Mouse (Mus musculus): Measurements from ENCODE around the gene Ppp1cc.
A peak's percentile ranks its signal among the peaks of the same experiment; 100 is the strongest.
"Not testable (repeated sequence)": the region's sequence is repeated elsewhere in the genome, so short reads cannot be mapped to it uniquely, and the experiment has no call there.

Ppp1cc gene

DNA sequence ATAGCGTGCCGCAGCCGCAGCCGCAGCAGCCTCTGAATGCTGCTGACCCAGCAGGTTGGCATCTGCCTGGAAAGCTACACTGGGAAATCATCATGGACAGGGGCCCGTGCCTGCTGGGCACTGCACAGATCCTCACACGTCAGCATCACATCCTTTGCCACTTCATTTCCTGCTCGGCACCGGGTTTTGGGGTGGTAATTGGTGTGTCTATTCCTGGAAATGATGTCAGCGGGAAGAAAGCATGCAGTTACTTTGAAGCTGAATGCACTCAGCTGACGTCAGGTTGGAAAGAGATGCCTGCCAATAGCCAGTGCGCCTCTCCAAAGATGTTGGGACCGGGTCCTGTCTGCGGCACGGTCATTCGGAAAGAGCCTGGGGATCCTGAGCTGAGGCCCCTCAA lies 14.5 kb upstream of the Ppp1cc start:
- Histone ChIP-seq H3K4me1 (replicated peaks; ENCODE audit: low read depth, low read length) (peaks cover 57% of the 10 kb centered on the region), H3K27me3 (ENCODE audit: insufficient read depth, low read length) (no peaks in the 10 kb centered on the region), H3K4me3 (replicated peaks; ENCODE audit: low read length) (no peak overlapping the region), H3K9me3 (ENCODE audit: low read length) (no peaks in the 10 kb centered on the region), H3K36me3 (ENCODE audit: insufficient read depth, low read length) (no peaks in the 10 kb centered on the region)
- no peak for TF ChIP-seq POU5F1 (IDR thresholded peaks at IDR 0.05; ENCODE audit: borderline replicate concordance, low read length)

DNA sequence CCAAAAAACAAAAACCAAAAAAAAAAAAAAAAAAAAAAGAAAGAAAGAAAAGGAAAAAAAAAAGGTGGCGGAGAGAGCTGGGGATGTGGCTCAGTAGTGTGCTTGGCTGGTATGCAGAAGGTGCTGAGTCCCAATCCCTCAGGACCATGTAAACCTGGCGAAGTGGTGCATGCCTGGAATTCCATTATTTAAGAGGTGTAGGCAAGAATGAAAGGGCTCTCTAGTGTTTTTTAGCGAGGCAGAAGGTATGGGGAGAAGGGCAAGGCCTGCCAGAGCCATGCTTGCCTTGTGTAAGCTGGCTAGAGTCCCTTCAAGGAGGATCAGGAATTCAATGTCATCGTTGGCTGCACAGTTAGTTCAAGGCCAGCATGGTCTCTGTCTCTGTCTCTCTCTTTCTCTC lies 13.3 kb upstream of the Ppp1cc start:
- Histone ChIP-seq H3K27me3 (ENCODE audit: insufficient read depth, low read length) (no peaks in the 10 kb centered on the region), H3K9me3 (ENCODE audit: low read length) (no peaks in the 10 kb centered on the region), H3K4me1 (replicated peaks; ENCODE audit: low read depth, low read length) (peaks cover 63% of the 10 kb centered on the region), H3K4me3 (replicated peaks; ENCODE audit: low read length) (0 out of 2 replicates have a peak overlapping the region, but pooled peaks have one; percentile 71), H3K36me3 (ENCODE audit: insufficient read depth, low read length) (no peaks in the 10 kb centered on the region)
- TF ChIP-seq NANOG (IDR thresholded peaks at IDR 0.05; ENCODE audit: borderline replicate concordance, low read length) (no peak), CTCF (conservative IDR thresholded peaks at IDR 0.05; ENCODE audit: low read length) (no peak), POU5F1 (IDR thresholded peaks at IDR 0.05; ENCODE audit: borderline replicate concordance, low read length) (no peak)

DNA sequence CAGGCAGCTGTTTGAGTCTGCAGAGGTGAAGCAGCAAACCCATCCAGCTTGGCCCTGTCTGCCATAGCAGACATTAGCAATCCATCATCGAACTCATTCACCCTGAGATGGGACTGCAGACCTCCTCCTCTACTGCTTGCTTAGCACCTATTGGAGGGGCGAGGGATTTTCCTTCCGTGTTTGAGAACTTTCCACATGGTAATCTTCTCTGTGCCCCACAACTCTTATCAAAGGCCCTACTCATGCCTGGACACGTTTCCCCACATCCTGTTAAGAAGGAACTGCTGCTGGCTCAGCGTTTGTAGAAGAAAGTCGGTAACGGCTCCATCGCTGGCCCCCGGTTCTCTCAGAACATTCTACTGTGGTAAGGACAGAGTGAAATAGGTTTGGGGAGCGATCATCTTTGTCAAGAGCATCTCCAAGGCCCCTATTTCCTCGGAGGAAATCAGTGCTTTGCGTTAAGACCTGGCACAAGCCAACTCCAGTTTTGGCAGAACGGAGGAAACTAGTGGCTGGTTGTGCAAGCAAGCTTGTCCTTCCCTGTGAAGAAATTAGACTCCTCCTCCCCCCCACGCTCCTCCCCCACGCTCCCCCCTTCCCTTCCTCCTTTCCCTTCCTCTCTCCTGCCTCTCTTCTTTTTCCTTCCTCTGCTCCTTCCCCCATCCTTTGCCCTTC lies 12.6 kb upstream of the Ppp1cc start:
- no peaks in the 10 kb centered on the region for H3K9me3 ChIP-seq (ENCODE audit: low read length)
- TF ChIP-seq CTCF (conservative IDR thresholded peaks at IDR 0.05; ENCODE audit: low read length): no peak
- no peak for TF ChIP-seq POU5F1 (IDR thresholded peaks at IDR 0.05; ENCODE audit: borderline replicate concordance, low read length)
- TF ChIP-seq NANOG (IDR thresholded peaks at IDR 0.05; ENCODE audit: borderline replicate concordance, low read length): no peak
- peak overlapping the region; percentile 71 for H3K4me3 ChIP-seq (replicated peaks; ENCODE audit: low read length)
- peaks cover 70% of the 10 kb centered on the region for H3K4me1 ChIP-seq (replicated peaks; ENCODE audit: low read depth, low read length)
- no peaks in the 10 kb centered on the region for H3K27me3 ChIP-seq (ENCODE audit: insufficient read depth, low read length)
- H3K36me3 ChIP-seq (ENCODE audit: insufficient read depth, low read length): no peaks in the 10 kb centered on the region

DNA sequence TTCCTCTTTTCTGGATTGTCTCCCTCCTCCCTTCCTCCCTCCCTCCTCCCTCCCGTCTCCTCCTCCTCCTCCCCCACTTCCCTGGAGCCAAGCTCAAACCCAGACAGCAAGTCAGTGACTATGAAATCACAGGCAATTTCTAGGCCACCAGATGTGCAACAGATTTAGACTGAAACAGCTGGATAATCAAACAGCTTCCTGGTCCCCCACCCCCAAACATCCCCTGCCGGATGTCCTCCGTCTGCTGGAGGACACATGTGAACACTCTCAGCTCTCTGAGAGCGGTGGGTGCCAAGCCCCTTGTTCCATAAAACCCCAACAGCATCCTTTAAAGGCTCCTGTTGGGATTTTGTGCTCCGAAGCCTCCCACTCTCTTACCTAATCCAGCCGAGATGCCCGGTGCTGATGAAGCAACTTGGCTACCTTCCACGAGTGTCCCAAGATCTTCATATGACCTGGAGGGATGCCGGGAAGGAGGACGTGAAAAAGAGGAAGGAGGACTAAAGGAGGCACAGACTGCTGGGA lies 12.0 kb upstream of the Ppp1cc start:
- no peaks in the 10 kb centered on the region for H3K36me3 ChIP-seq (ENCODE audit: insufficient read depth, low read length)
- H3K4me3 ChIP-seq (replicated peaks; ENCODE audit: low read length): peak overlapping the region; percentile 63
- no peaks in the 10 kb centered on the region for H3K27me3 ChIP-seq (ENCODE audit: insufficient read depth, low read length)
- TF ChIP-seq POU5F1 (IDR thresholded peaks at IDR 0.05; ENCODE audit: borderline replicate concordance, low read length) (no peak), NANOG (IDR thresholded peaks at IDR 0.05; ENCODE audit: borderline replicate concordance, low read length) (no peak), CTCF (conservative IDR thresholded peaks at IDR 0.05; ENCODE audit: low read length) (no peak)
- H3K9me3 ChIP-seq (ENCODE audit: low read length): no peaks in the 10 kb centered on the region
- H3K4me1 ChIP-seq (replicated peaks; ENCODE audit: low read depth, low read length): peaks cover 76% of the 10 kb centered on the region

DNA sequence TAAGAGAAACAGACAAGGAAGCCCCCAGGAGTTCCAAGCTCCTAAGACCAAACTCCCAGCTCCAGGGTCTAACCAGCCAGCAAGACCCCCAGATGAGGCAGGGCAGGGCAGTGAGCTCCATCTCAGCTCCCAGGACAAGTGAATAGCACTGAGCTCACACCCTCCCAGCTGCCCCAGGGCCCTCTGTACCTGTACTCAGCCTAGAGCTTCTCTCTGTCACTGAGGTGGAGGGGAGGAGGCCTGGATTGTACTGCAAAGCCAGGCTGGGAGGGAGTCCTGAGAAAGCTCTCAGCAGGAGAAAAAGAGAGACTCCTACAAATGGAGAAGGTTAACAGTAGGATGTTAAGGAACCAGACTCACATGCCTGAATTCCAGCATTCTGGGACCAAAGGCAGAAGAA lies 11.5 kb upstream of the Ppp1cc start:
- no peak for TF ChIP-seq POU5F1 (IDR thresholded peaks at IDR 0.05; ENCODE audit: borderline replicate concordance, low read length)
- TF ChIP-seq NANOG (IDR thresholded peaks at IDR 0.05; ENCODE audit: borderline replicate concordance, low read length): no peak
- TF ChIP-seq CTCF (conservative IDR thresholded peaks at IDR 0.05; ENCODE audit: low read length): no peak

DNA sequence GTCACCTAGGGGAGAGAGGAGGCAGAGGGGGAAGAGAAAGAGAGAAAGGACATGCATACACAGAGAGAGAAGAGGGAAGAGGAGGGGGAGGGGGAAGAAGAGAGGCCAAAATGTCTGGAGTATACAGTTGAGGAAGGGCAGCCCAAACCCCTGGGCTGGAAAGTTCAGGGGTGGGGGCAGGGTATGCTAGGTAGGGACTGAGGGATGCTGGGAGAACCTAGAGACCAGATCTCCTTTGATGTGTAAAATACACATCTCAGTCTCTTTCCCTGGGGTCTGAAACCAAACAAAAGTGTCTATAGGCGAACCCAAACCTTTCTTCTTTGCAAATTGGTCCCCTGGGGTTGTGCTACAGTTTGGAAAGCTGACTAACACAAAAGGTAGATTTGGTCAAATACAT lies 10.0 kb upstream of the Ppp1cc start:
- Histone ChIP-seq H3K4me1 (replicated peaks; ENCODE audit: low read depth, low read length) (peaks cover 89% of the 10 kb centered on the region), H3K36me3 (ENCODE audit: insufficient read depth, low read length) (no peaks in the 10 kb centered on the region), H3K27me3 (ENCODE audit: insufficient read depth, low read length) (no peaks in the 10 kb centered on the region), H3K9me3 (ENCODE audit: low read length) (no peaks in the 10 kb centered on the region), H3K4me3 (replicated peaks; ENCODE audit: low read length) (no peak overlapping the region)
- TF ChIP-seq NANOG (IDR thresholded peaks at IDR 0.05; ENCODE audit: borderline replicate concordance, low read length): no peak

More for the DNA sequence above, 11.5 kb upstream of the Ppp1cc start:
- H3K27me3 ChIP-seq (ENCODE audit: insufficient read depth, low read length): no peaks in the 10 kb centered on the region
- H3K9me3 ChIP-seq (ENCODE audit: low read length): no peaks in the 10 kb centered on the region
- peak overlapping the region; percentile 63 for H3K4me3 ChIP-seq (replicated peaks; ENCODE audit: low read length)
- no peaks in the 10 kb centered on the region for H3K36me3 ChIP-seq (ENCODE audit: insufficient read depth, low read length)
- peaks cover 81% of the 10 kb centered on the region for H3K4me1 ChIP-seq (replicated peaks; ENCODE audit: low read depth, low read length)

DNA sequence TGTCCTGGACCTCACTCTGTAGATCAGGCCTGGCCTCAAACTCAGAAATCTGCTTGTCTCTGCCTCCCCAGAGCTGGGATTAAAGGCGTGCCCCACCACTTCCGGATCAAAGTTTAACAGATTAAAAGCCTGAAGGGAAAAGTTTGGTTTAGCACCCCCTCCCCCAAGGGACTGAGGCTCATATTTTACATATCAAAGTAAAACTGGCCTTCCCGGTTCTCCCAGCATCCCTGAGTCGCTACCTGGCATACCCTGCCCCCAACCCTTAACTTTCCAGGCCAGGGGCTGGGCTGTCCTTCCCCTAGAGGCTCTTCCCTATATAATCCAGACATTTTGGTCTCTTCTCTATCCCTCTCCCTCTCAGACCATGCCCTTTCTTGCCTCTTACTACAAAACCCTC lies 8.8 kb upstream of the Ppp1cc start:
- Histone ChIP-seq H3K4me3 (replicated peaks; ENCODE audit: low read length) (no peak overlapping the region), H3K27me3 (ENCODE audit: insufficient read depth, low read length) (no peaks in the 10 kb centered on the region), H3K9me3 (ENCODE audit: low read length) (no peaks in the 10 kb centered on the region), H3K4me1 (replicated peaks; ENCODE audit: low read depth, low read length) (peaks cover 89% of the 10 kb centered on the region), H3K36me3 (ENCODE audit: insufficient read depth, low read length) (no peaks in the 10 kb centered on the region)
- no peak for TF ChIP-seq POU5F1 (IDR thresholded peaks at IDR 0.05; ENCODE audit: borderline replicate concordance, low read length)

DNA sequence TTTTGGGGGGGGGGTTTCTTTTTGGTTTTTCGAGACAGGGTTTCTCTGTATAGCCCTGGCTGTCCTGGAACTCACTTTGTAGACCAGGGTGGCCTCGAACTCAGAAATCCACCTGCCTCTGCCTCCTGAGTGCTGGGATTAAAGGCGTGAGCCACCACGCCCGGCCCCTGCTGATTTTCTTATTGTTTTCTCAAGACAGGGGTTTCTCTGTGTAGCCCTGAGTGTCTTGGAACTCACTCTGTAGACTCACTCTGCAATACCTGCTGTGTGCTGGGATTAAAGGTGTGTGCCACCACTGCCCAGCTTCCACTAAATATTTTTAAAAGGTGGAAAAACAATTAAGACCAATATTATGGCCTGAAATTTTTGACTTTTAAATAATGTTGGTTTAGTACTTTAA lies 5.6 kb upstream of the Ppp1cc start:
- H3K36me3 ChIP-seq (ENCODE audit: insufficient read depth, low read length); H3K4me3 ChIP-seq (replicated peaks; ENCODE audit: low read length); H3K9me3 ChIP-seq (ENCODE audit: low read length); H3K27me3 ChIP-seq (ENCODE audit: insufficient read depth, low read length): not testable (repeated sequence)
- H3K4me1 ChIP-seq (replicated peaks; ENCODE audit: low read depth, low read length): peaks cover 93% of the 10 kb centered on the region

DNA sequence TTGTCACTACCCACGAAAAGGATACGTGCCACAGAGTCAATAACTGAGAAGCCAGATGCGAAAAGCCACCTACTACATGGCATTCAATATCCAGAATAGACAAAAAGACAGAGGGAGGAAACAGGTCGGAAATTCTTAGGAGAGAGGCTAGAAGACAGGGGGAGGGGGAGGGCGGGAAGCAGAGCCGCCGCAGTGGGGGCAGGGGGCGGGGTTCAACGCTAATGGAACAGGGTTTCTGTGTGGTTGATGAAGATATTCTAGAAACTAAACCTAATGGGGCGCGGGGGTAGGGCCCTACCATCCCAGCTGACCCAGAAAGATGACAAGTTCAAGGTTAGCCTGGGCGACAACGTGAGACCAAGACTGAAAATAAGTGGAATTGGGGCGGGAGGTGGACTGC lies 4.1 kb upstream of the Ppp1cc start:
- Histone ChIP-seq H3K36me3 (ENCODE audit: insufficient read depth, low read length) (peaks cover 3% of the 10 kb centered on the region), H3K4me3 (replicated peaks; ENCODE audit: low read length) (no peak overlapping the region), H3K4me1 (replicated peaks; ENCODE audit: low read depth, low read length) (peaks cover 80% of the 10 kb centered on the region), H3K9me3 (ENCODE audit: low read length) (no peaks in the 10 kb centered on the region), H3K27me3 (ENCODE audit: insufficient read depth, low read length) (no peaks in the 10 kb centered on the region)
- TF ChIP-seq NANOG (IDR thresholded peaks at IDR 0.05; ENCODE audit: borderline replicate concordance, low read length) (no peak), CTCF (conservative IDR thresholded peaks at IDR 0.05; ENCODE audit: low read length) (no peak), POU5F1 (IDR thresholded peaks at IDR 0.05; ENCODE audit: borderline replicate concordance, low read length) (no peak)

Data from E14TG2a.4 (cell line).